Mouse (Mus musculus) hindbrain, embryonic 14.5 days (tissue): ENCODE data around the gene Ccdc124. TPM values are rescaled to one million over a fixed set of nuclear protein-coding genes. Genes with fewer than 3 reads are reported as not detected.
A peak's percentile ranks its signal among the peaks of the same experiment; 100 is the strongest.

ENCODE experiments used
- ATAC-seq: fragments of 200-750 bp; cut with Nextera tagmentation; 2 replicates; pipeline ENCODE4 v1.8.0; 2017; ENCODE audit warnings: moderate number of reproducible peaks, mild to moderate bottlenecking, moderate TSS enrichment, moderate library complexity; ENCODE audit not compliant: low FRiP score
- DNase-seq: peaks from one replicate; pipeline ENCODE4 v3.0.0-alpha.2; 2015; ENCODE audit warnings: low spot score
- H3K27ac ChIP-seq: fragments of 300-500 bp; sonication (generic); 2 replicates; pipeline ENCODE4 v1.5.1; 2014; ENCODE audit warnings: mild to moderate bottlenecking, moderate library complexity
- H3K27me3 ChIP-seq: fragments of 300-500 bp; sonication (generic); 2 replicates; pipeline ENCODE4 v1.6.1; 2014; ENCODE audit warnings: mild to moderate bottlenecking, low read length, mixed read lengths; ENCODE audit not compliant: control insufficient read depth, insufficient read depth
- H3K36me3 ChIP-seq: fragments of 300-500 bp; sonication (generic); replicated peaks from 2 replicates; pipeline ENCODE4 v1.6.1; 2014; ENCODE audit not compliant: control insufficient read depth, insufficient read depth
- H3K4me1 ChIP-seq: fragments of 300-500 bp; sonication (generic); replicated peaks from 2 replicates; pipeline ENCODE4 v1.6.1; 2014; ENCODE audit warnings: antibody characterized with exemption, low read length, mixed read lengths; ENCODE audit not compliant: control insufficient read depth, insufficient read depth
- H3K4me2 ChIP-seq: fragments of 300-500 bp; sonication (generic); replicated peaks from 2 replicates; pipeline ENCODE4 v1.6.1; 2014; ENCODE audit warnings: mild to moderate bottlenecking, moderate library complexity
- H3K4me3 ChIP-seq: fragments of 300-500 bp; sonication (generic); replicated peaks from 2 replicates; pipeline ENCODE4 v1.5.1; 2014; ENCODE audit warnings: mild to moderate bottlenecking, low read length
- H3K9ac ChIP-seq: fragments of 300-500 bp; sonication (generic); 2 replicates; pipeline ENCODE4 v1.6.1; 2014
- H3K9me3 ChIP-seq: fragments of 300-500 bp; sonication (generic); 2 replicates; pipeline ENCODE4 v1.6.1; 2016; ENCODE audit warnings: low read length; ENCODE audit not compliant: control insufficient read depth
- WGBS: fragments of 180-500 bp; shearing (Covaris S2); extraction: QIAGEN DNeasy Blood & Tissue Kit; methylation state at CpG from one replicate; pipeline ENCODE4 v1.1.7; 2014; 5-methylcytosine and 5-hydroxymethylcytosine counted together
- polyA plus RNA-seq: library from polyadenylated mRNA; unstranded; fragments of >200 nt; fragmentation: Nextera tagmentation; extraction: Ambion mirVana; gene quantifications from 2 replicates; pipeline ENCODE4 v1.2.1, GENCODE M21; 2014

The Ccdc124 gene
- polyA plus RNA-seq, 1 experiment from 2014 or later: 158 TPM

DNA sequence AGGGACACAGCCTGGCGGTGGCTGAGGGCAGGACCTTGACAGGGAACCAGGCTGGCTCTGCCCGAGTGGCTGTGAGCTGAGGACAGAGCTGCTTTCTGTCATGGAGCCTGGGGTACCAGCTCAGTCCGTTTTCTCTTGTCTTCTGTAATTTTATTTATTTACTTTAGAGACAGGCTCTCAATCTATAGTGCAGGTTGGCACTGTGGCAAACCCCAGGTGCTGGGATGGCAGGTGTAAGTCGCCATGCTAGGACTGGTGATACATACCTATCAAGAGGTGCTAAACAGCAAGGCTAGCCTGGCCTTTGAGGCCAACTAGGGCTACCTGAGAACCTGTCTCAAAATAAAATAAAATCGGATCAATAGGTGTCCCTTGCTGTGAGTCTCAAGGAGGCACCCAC is 17.7 kb downstream of the Ccdc124 start:
- DNase-seq (no peak), ATAC-seq (no peak)
- H3K36me3 ChIP-seq: peaks cover 10% of the 10 kb centered on the region; the same call in 1 of the 2 replicates
- WGBS: 69% methylated on average over 5 of the region's 5 CpGs
- H3K27ac ChIP-seq: no peak overlapping the region
- peaks cover 19% of the 10 kb centered on the region for H3K4me1 ChIP-seq
- H3K9me3 ChIP-seq: no peaks in the 10 kb centered on the region
- peak overlapping the region; percentile 41; the same call in 1 of the 2 replicates for H3K4me3 ChIP-seq
- peak overlapping the region; percentile 76; the same call in 1 of the 2 replicates for H3K4me2 ChIP-seq
- H3K27me3 ChIP-seq: no peaks in the 10 kb centered on the region
- 0 out of 2 replicates have a peak overlapping the region, but pooled peaks have one; percentile 70 for H3K9ac ChIP-seq

GRCm38 (mm10) chr8:70853863-70854262 is 19.9 kb downstream of the Ccdc124 start:
- Histone ChIP-seq H3K4me2 (no peak overlapping the region), H3K9ac (no peak overlapping the region), H3K27me3 (no peaks in the 10 kb centered on the region), H3K9me3 (no peaks in the 10 kb centered on the region), H3K27ac (no peak overlapping the region), H3K4me3 (no peak overlapping the region), H3K4me1 (peaks cover 19% of the 10 kb centered on the region), H3K36me3 (peaks cover 10% of the 10 kb centered on the region; the same call in 1 of the 2 replicates)
- WGBS: 91% methylated on average over 2 of the region's 2 CpGs
- DNase-seq (no peak), ATAC-seq (no peak)

DNA sequence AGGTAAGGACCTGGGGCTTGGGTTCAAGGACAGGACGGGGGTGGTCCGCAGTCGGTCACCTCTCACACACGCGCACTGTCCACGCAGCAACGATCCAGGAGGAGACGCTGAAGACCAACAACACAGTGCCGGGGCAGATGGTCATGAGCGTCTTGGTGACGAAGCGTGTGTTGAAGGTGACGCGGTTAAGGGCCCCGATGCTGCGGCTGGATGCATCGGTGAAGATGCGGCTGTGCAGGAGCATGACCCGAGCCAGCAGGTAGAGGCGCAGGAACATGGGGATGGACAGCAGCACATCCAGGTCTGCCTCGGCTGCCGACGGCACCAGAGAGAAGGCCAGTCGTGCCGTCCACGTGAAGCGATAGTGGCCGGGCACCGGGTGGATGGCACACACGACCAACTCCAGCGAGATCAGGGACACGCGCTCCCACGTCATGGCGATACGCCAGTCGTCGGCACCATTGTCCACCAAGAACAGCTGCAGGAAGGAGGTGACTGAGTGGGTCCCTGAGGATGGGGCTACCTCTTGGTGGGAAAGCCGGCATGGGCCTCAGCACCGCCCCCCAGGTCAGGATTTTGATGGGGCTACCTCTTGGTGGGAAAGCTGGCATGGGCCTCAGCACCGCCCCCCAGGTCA is 21.0 kb downstream of the Ccdc124 start:
- H3K36me3 ChIP-seq: peaks cover 10% of the 10 kb centered on the region; the same call in 1 of the 2 replicates
- no peaks in the 10 kb centered on the region for H3K9me3 ChIP-seq
- no peak for DNase-seq
- H3K9ac ChIP-seq: no peak overlapping the region
- H3K27ac ChIP-seq: no peak overlapping the region
- H3K4me2 ChIP-seq: no peak overlapping the region
- no peak overlapping the region for H3K4me3 ChIP-seq
- H3K4me1 ChIP-seq: peaks cover 13% of the 10 kb centered on the region
- 89% methylated on average over 41 of the region's 41 CpGs for WGBS
- ATAC-seq: no peak
- H3K27me3 ChIP-seq: no peaks in the 10 kb centered on the region

DNA sequence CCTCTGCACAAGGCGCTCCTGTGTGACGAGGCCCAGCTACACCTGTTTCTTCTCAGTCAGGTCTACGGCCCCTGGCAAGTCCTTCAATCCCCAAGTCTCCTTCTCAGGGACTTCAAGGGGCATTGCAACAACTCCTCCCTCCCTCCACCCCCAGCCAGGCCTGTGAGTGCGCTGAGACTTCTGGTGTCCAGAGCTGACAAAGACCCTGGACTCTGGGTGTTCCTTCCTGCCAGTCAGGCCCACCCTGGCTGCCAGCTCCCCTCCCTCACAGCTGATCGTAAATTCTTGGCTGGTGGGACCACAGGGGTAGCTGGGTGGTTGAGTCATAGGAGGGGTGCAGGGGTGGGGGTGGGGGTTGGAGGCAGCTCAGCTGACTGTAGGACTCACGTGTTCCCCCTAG is 21.9 kb downstream of the Ccdc124 start:
- H3K9me3 ChIP-seq: no peaks in the 10 kb centered on the region
- no peaks in the 10 kb centered on the region for H3K27me3 ChIP-seq
- no peak for DNase-seq
- H3K27ac ChIP-seq: no peak overlapping the region
- no peak overlapping the region for H3K9ac ChIP-seq
- H3K4me2 ChIP-seq: no peak overlapping the region
- H3K36me3 ChIP-seq: peaks cover 10% of the 10 kb centered on the region; the same call in 1 of the 2 replicates
- ATAC-seq: no peak
- H3K4me3 ChIP-seq: no peak overlapping the region
- H3K4me1 ChIP-seq: peaks cover 9% of the 10 kb centered on the region
- 70% methylated on average over 5 of the region's 6 CpGs for WGBS

- 96% methylated on average over 4 of the region's 4 CpGs for WGBS
- ATAC-seq (no peak), DNase-seq (no peak)
- no peak overlapping the region for H3K4me3 ChIP-seq
- H3K27ac ChIP-seq: no peak overlapping the region
- H3K27me3 ChIP-seq: no peaks in the 10 kb centered on the region
- H3K9me3 ChIP-seq: no peaks in the 10 kb centered on the region
- H3K9ac ChIP-seq: no peak overlapping the region
- H3K4me1 ChIP-seq: peaks cover 4% of the 10 kb centered on the region; the same call in 1 of the 2 replicates
- peaks cover 10% of the 10 kb centered on the region; the same call in 1 of the 2 replicates for H3K36me3 ChIP-seq
- no peak overlapping the region for H3K4me2 ChIP-seq
These were observed 22.8 kb downstream of the Ccdc124 start for GRCm38 (mm10) chr8:70850947-70851346.

- H3K36me3 ChIP-seq: peaks cover 10% of the 10 kb centered on the region; the same call in 1 of the 2 replicates
- H3K27me3 ChIP-seq: no peaks in the 10 kb centered on the region
- H3K27ac ChIP-seq: no peak overlapping the region
- no peak overlapping the region for H3K9ac ChIP-seq
- H3K4me2 ChIP-seq: no peak overlapping the region
- DNase-seq (no peak), ATAC-seq (no peak)
- H3K4me3 ChIP-seq: no peak overlapping the region
- WGBS: 85% methylated on average over 7 of the region's 7 CpGs
- no peaks in the 10 kb centered on the region for H3K9me3 ChIP-seq
- peaks cover 4% of the 10 kb centered on the region; the same call in 1 of the 2 replicates for H3K4me1 ChIP-seq
These were observed 23.4 kb downstream of the Ccdc124 start for GRCm38 (mm10) chr8:70850132-70850845.

DNA sequence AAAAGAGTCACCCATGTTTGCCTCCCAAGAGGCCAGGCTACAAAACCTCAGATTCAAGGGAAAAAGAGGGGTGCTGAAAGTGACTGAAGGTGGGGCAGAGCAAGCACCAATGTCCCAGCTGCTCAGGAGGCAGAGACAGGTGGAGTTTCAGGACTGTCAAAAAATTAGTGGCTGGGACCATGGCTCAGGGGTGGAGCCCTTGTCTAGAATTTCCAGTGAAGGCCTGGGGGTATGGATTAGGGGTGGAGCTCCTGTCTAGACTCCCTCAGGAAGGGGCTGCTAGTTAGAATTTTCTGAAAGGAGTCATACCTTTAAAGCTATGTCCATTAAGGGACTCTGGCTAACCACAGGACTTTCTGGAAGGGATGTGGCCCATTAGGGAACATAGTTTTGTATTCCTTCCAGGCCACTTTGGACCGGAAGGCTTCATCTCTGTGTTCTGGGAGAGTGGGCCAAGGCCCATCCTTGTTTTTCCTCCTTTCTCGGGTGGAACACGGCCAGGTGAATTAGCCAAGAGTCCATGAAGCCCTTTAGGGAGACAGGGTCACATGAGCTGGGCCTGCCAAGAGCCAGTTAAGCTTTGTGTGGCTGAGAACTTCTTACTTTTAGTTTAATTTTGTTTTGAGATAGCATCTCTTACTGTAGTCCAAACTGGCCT is 24.3 kb downstream of the Ccdc124 start:
- Histone ChIP-seq H3K4me1 (peaks cover 3% of the 10 kb centered on the region; the same call in 1 of the 2 replicates), H3K36me3 (peaks cover 10% of the 10 kb centered on the region; the same call in 1 of the 2 replicates), H3K27me3 (no peaks in the 10 kb centered on the region), H3K4me3 (no peak overlapping the region), H3K9ac (no peak overlapping the region), H3K4me2 (no peak overlapping the region), H3K9me3 (no peaks in the 10 kb centered on the region), H3K27ac (no peak overlapping the region)
- WGBS: 87% methylated on average over 3 of the region's 3 CpGs
- no peak for ATAC-seq
- no peak for DNase-seq

DNA sequence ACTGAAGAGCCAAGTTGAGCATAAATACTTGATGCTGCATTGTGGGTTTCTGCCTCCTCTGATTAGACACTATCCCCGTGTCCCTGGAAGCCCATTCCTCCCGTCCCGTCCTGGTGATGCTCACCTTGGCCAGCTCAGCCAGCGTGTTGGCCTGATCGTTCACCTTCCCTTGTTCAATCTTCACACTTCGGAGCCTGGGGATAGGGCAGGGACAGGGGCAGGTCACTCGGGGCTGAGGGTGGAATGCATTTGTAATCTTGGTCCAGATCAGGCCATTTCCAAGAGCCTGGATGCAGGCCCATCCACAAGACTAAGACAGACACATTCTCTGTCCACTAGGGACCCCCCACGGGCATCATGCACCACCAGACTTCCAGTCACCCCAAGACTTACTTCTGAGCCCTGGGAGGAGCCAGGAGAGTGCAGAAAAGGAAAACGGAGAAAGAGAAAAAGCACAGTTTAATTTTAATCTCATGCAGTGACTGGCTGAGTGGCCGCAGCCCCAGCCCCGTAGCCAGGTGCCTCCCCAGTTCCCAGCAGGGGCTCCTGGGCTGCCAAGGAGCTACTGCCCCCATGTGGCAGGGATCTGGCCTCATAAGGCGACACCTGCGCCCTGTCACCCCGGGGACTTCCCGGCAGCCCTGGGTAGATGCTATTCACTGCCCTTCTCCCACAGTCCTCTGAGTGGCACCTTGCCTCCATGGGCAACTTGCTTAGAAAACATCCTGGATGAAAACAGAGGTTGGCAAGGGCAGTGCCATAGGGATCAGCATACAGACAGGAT is 27.2 kb downstream of the Ccdc124 start:
- no peak for DNase-seq
- Histone ChIP-seq H3K27ac (no peak overlapping the region), H3K4me1 (peaks cover 3% of the 10 kb centered on the region; the same call in 1 of the 2 replicates), H3K4me2 (no peak overlapping the region), H3K9me3 (no peaks in the 10 kb centered on the region), H3K27me3 (no peaks in the 10 kb centered on the region), H3K36me3 (no peaks in the 10 kb centered on the region), H3K9ac (no peak overlapping the region), H3K4me3 (no peak overlapping the region)
- ATAC-seq: no peak
- WGBS: 57% methylated on average over 15 of the region's 15 CpGs
